Mouse (Mus musculus): ENCODE data around the gene A730049H05Rik.

DNA sequence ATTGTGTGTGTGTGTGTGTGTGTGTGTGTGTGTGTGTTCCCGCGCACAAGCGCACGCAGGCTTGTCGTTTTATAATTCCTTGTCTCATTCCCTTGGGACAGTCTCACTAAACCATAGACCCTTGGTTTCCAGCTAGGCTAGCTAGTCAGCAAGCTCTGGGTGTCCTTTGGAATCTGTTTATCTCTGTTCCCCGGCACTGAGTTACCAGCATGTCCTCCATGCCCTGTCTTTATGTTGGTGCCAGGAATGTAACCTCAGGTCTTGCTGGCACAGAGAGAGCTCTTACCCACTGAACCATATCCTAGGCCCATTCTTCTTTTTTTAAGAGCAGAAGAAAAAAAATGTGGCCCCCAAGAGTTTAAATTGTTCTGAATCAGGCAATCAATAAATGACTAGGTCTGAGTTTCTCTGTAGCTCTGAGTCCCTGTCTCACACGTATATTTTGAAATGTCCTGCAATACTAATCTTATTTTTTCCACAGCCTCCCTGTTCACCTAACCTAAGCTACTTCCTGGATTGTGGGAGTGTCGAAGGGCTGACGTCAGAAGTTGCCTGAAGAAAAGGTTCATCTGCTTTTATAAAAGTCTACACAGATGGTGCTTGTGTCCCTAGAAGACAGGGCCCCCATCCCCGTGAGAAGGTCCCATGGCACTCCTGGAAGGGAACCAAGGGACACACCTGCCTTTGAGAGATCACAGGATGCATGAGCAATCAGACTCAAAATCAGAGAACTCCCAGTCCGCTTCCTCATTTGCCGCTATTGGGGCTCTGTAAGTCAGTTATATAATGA, 42.6 kb downstream of the A730049H05Rik start:
- TF ChIP-seq CTCF (IDR thresholded peaks at IDR 0.05; ENCODE audit: insufficient read depth, low read depth, low read length), result no peak
- TF ChIP-seq POLR2A (IDR thresholded peaks at IDR 0.05; ENCODE audit: insufficient read depth, low read depth, low read length), result no peak
